Mouse (Mus musculus) macrophage (primary cell): ENCODE results near the gene Cldnd1. TPM values are rescaled to one million over a fixed set of nuclear protein-coding genes. Genes with fewer than 3 reads are reported as not detected.

Experiments used
- H3K27ac ChIP-seq: fragments of 350-480 bp; formaldehyde crosslinking; 2 replicates; pipeline ENCODE4 v1.9.0; 2021
- H3K36me3 ChIP-seq: fragments of 350-480 bp; formaldehyde crosslinking; 2 replicates; pipeline ENCODE4 v1.9.0; 2021; ENCODE audit errors: inconsistent target
- H3K4me3 ChIP-seq: fragments of 350-480 bp; formaldehyde crosslinking; 2 replicates; pipeline ENCODE4 v1.9.0; 2021; ENCODE audit errors: inconsistent target
- H3K79me2 ChIP-seq: fragments of 350-480 bp; formaldehyde crosslinking; 2 replicates; pipeline ENCODE4 v1.9.0; 2021; ENCODE audit errors: inconsistent target
- WGBS: methylation state at CpG from one replicate; pipeline ENCODE4 v1.1.7; 2026; ENCODE audit warnings: inconsistent platforms; ENCODE audit not compliant: missing documents; 5-methylcytosine and 5-hydroxymethylcytosine counted together
- polyA plus RNA-seq: library from polyadenylated mRNA; stranded (reverse); fragments of 250-400 nt; gene quantifications from 3 replicates; pipeline ENCODE4 v1.2.4, GENCODE M21; 2018; ENCODE audit warnings: inconsistent platforms
- total RNA-seq, 78 experiments: library from RNA; depleted of rRNA; stranded (reverse); fragments of 250-400 nt; gene quantifications; 1 replicate in 9 of 78; 2 replicates in 24 of 78; 3 replicates in 43 of 78; 4 replicates in 2 of 78; pipeline ENCODE4 v1.2.4; 2018; ENCODE audit warnings: inconsistent platforms in 56 of 78

Gene Cldnd1
- 10 to 100 TPM; 16.7 to 57.3 (median 27.1) TPM for total RNA-seq (2018; cell fraction: chromatin; rRNA removed)
- 10 to 100 TPM; 21.7 to 44.5 (median 26.5) TPM for total RNA-seq (2018; cell fraction: cytosol; rRNA removed)
- total RNA-seq (2018; cell fraction: nucleus; rRNA removed) = 10 to 100 TPM; 21.6 to 63.9 (median 41.6) TPM
- polyA plus RNA-seq = 15.5 to 31.0 TPM (median 28.5 TPM) in 3 replicates

DNA sequence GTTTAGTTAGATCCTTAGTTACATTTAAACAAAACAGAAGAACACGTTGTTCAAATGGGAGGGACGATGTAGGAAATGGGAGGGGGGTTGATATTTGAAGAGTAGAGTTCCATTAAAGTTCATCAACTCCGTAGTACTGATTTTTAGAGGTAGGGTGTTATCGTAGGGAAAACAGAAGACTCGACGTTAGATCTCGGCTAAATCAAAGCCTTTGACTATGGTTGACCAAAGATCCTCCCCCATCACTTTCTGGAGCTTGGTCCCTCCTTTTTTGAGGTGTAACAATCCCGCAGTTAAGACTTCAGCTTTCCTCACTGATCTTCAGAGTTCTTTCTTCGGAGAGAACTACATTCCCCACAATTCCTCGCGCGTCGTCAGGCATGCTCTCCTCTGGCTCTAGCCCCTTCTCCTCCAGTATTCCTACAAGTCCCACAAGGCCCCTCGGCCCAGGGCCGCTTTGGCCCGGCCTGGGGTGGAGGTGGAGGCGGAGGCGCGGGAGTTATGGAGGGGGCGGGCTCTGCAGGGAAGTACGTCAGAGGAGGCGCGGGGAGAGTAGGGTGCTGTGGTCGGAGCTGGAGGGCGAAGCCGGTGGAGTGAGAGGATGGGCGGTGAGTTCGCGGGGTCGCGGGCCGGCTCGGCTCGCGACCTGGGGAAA is at the start of gene Cldnd1:
Cldnd1 (plus strand) TSS at position 434 of the 655 bp plus-strand sequence.
- Histone ChIP-seq H3K27ac (peak within 1 kb of the TSS; percentile 48), H3K36me3 (peaks cover 22% of the 10 kb centered on the region; the same call in 1 of the 2 replicates), H3K79me2 (peaks cover 14% of the 10 kb centered on the region), H3K4me3 (peak within 1 kb of the TSS; percentile 86)
- WGBS = 5% methylated on average over 35 of the region's 35 CpGs

GRCm38 (mm10) chr16:58678660-58679059 is 49.0 kb upstream of the Cldnd1 start:
- no peak overlapping the region for H3K4me3 ChIP-seq
- no peak overlapping the region for H3K27ac ChIP-seq
- peaks cover 16% of the 10 kb centered on the region; the same call in 1 of the 2 replicates for H3K36me3 ChIP-seq
- no peaks in the 10 kb centered on the region for H3K79me2 ChIP-seq
- WGBS = 90% methylated on average over 7 of the region's 7 CpGs

- 94% methylated on average over 6 of the region's 6 CpGs for WGBS
- no peak overlapping the region for H3K4me3 ChIP-seq
- no peak overlapping the region for H3K27ac ChIP-seq
- H3K36me3 ChIP-seq = no peaks in the 10 kb centered on the region
- H3K79me2 ChIP-seq = no peaks in the 10 kb centered on the region
Observed at GRCm38 (mm10) chr16:58682046-58682445, 45.7 kb upstream of the Cldnd1 start.

- 94% methylated on average over 7 of the region's 7 CpGs for WGBS
- H3K27ac ChIP-seq = no peak overlapping the region
- no peaks in the 10 kb centered on the region for H3K79me2 ChIP-seq
- no peaks in the 10 kb centered on the region for H3K36me3 ChIP-seq
- H3K4me3 ChIP-seq = no peak overlapping the region
Observed at GRCm38 (mm10) chr16:58682870-58683269, 44.8 kb upstream of the Cldnd1 start.

DNA sequence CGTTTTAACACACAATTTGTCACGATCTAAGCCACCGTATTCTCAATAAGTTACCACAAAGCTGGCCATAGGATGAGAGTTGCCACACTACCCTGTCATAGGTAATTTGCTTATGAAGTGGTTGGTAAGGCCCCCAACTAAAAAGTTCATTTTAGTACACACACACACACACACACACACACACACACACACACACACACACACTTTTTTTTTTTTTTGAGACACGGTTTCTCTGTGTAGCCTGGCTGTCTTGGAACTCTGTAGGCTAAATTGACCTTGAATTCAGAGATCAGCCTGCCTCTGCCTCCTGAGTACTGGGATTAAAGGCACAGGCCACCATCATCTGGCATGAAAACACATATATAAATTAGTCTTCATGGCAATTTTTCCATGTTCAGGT is 43.8 kb upstream of the Cldnd1 start:
- no peak overlapping the region for H3K4me3 ChIP-seq
- no peaks in the 10 kb centered on the region for H3K36me3 ChIP-seq
- WGBS = 91% methylated on average over 4 of the region's 4 CpGs
- H3K27ac ChIP-seq = no peak overlapping the region
- no peaks in the 10 kb centered on the region for H3K79me2 ChIP-seq

DNA sequence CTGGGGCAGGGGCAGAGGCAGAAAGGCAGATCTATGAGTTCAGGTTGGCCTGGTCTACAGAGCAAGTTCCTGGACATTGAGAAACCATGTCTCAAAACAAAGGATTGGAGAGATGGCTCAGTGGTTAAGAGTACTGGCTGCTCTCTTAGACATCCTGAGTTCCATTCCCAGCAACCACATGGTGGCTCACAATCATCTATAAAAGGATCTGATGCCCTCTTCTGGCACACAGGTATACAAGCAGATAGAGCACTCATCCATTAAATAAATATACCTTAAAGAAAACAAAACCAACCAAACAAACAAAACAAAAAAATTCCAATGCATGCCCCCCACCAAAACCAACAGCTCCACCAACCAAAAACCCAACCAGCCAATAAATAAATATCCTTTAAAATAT is 43.2 kb upstream of the Cldnd1 start:
- Histone ChIP-seq H3K4me3 (no peak overlapping the region), H3K27ac (no peak overlapping the region), H3K36me3 (no peaks in the 10 kb centered on the region), H3K79me2 (no peaks in the 10 kb centered on the region)

- no peak overlapping the region for H3K27ac ChIP-seq
- H3K36me3 ChIP-seq = no peaks in the 10 kb centered on the region
- H3K4me3 ChIP-seq = peak overlapping the region; percentile 3; the same call in 1 of the 2 replicates
- 29% methylated on average over 20 of the region's 20 CpGs for WGBS
- no peaks in the 10 kb centered on the region for H3K79me2 ChIP-seq
Observed at GRCm38 (mm10) chr16:58685548-58686537, 41.9 kb upstream of the Cldnd1 start.

DNA sequence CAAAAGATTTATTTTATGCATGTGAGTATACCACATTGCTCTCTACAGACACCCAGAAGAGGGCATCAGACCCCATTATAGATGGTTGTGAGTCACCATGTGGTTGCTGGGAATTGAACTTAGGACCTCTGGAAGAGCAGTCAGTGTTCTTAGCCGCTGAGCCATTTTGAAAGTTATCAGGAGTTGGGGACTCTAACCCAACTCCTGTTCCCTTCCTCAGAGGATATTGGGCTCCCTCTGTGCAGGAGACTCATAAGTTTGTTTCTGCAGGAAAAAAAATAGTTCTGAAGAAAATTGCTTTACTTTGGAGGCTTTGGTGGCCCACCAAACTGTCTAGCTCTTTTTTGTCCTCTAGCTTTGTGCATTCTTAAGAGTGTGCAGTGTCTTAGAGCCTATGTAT is 39.2 kb upstream of the Cldnd1 start:
- Histone ChIP-seq H3K79me2 (no peaks in the 10 kb centered on the region), H3K36me3 (no peaks in the 10 kb centered on the region), H3K27ac (no peak overlapping the region), H3K4me3 (no peak overlapping the region)
- 100% methylated on average over 1 of the region's 1 CpGs for WGBS

DNA sequence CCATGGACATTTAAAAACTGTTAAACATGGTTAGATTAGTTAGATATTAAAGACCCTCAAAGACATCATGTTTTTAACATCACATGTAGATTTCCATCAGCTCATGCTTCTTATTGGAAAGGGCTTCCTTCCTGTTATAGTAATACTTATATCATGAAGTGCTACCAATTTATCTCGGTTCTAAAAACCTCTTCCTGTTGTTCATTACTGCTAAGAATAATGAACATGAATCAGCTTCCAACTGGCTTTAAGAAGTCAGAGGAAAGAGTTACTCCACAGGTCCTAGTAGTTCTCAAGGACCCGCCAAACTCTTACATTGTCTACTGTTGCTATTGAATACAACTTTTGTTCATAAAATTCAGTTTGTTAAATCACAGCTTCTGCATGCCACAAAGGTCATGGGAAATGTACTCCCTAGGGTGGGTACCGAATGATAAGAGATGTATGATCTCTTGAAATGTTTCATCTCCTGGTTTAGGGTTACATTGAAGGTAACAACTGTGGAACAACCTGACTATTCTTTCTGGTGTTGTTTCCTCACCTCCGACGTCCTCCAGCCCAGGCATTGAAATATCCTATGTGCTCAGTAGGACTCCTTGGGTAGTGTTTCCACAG is 38.0 kb upstream of the Cldnd1 start:
- H3K27ac ChIP-seq = no peak overlapping the region
- no peaks in the 10 kb centered on the region for H3K36me3 ChIP-seq
- 58% methylated on average over 5 of the region's 5 CpGs for WGBS
- H3K79me2 ChIP-seq = no peaks in the 10 kb centered on the region
- H3K4me3 ChIP-seq = no peak overlapping the region

DNA sequence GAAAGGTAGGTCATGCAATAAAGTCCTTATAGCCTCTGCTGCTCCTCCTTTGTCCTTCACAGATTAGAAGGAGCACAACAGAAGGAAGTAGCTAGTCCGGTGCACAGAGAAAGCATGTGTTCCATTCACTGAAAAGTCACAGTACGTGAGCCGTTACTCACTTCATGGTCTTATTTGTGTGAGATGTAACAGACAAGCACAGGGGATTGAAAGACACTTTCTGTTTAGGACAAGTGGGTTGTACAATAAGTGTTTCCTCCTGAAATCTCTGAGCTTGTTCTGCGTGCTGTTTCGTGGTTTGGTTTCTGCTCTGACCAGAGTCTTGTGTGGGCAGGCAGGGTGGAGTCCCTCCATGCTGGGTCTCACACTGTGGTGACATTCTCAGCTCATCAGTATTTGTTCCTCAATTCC is 37.4 kb upstream of the Cldnd1 start:
- no peak overlapping the region; the same call in 1 of the 2 replicates for H3K4me3 ChIP-seq
- no peaks in the 10 kb centered on the region for H3K36me3 ChIP-seq
- no peaks in the 10 kb centered on the region for H3K79me2 ChIP-seq
- H3K27ac ChIP-seq = no peak overlapping the region
- 6% methylated on average over 5 of the region's 5 CpGs for WGBS

DNA sequence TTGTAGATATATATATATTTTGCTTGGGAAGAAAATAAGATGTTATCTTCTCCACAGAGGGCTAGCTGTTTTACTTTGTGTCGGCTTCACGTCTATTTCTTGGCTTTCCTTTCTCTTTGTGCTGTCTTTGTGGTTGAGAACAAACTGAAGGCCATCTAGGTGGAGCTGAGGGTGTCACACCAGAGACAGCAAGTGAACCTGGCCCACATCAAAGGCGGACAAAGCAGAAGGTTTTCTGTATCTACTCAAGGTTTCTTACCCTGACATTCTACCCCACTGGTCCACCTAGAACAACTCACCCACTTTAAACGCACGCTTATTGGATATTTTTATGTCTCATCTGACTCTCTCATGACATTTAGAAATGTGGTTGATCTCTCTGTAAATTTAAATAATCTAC is 33.6 kb upstream of the Cldnd1 start:
- 87% methylated on average over 5 of the region's 5 CpGs for WGBS
- H3K36me3 ChIP-seq = no peaks in the 10 kb centered on the region

DNA sequence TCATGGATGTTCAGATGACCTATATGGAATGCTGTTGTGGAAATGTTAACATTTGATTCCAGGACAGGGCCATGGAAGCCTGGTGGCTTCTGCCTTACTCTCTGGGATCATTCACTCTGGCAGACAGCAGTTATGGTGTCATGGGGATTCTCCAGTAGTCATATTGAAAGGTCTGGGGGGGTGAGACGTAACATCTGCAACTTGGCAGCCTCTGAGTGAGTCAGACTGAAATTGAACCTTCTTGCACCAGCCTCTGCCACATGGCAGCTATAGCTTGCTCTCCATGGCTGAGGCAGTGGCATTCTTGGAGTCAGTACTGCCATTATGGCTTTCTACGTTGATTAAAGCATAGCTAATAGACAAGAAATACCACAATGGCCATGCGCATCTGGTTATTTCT is 30.9 kb upstream of the Cldnd1 start:
- Histone ChIP-seq H3K4me3 (no peak overlapping the region), H3K79me2 (no peaks in the 10 kb centered on the region), H3K36me3 (no peaks in the 10 kb centered on the region), H3K27ac (no peak overlapping the region)
- 92% methylated on average over 3 of the region's 3 CpGs for WGBS

More for the DNA sequence above, 33.6 kb upstream of the Cldnd1 start:
- Histone ChIP-seq H3K79me2 (no peaks in the 10 kb centered on the region), H3K27ac (no peak overlapping the region), H3K4me3 (no peak overlapping the region)

GRCm38 (mm10) chr16:58697261-58697660 is 30.4 kb upstream of the Cldnd1 start:
- Histone ChIP-seq H3K79me2 (no peaks in the 10 kb centered on the region), H3K36me3 (no peaks in the 10 kb centered on the region), H3K27ac (no peak overlapping the region), H3K4me3 (no peak overlapping the region)
- 100% methylated on average over 1 of the region's 1 CpGs for WGBS

- Histone ChIP-seq H3K4me3 (no peak overlapping the region), H3K79me2 (no peaks in the 10 kb centered on the region), H3K36me3 (no peaks in the 10 kb centered on the region), H3K27ac (no peak overlapping the region)
- WGBS = 93% methylated on average over 6 of the region's 6 CpGs
Observed at GRCm38 (mm10) chr16:58700174-58700573, 27.5 kb upstream of the Cldnd1 start.
